Mouse (Mus musculus) thymus, adult 18-20 months (tissue): Measurements from ENCODE around the gene Zfp219.

ENCODE experiments used
- DNase-seq, 2 experiments: peaks; one replicate each; pipeline ENCODE4 v3.0.0; 2022; ENCODE audit warnings: mixed read lengths in 2 of 2

Zfp219 gene

GRCm38 (mm10) chr14:52018248-52019050, 2.1 kb downstream of the Zfp219 start:
- peak in 1 of 2 experiments; percentile 19 for DNase-seq

- no peak for DNase-seq
These were observed 2.9 kb downstream of the Zfp219 start for GRCm38 (mm10) chr14:52017662-52018061.

- DNase-seq, result no peak
These were observed 3.7 kb downstream of the Zfp219 start for GRCm38 (mm10) chr14:52016625-52017405.

- no peak for DNase-seq
These were observed 5.0 kb downstream of the Zfp219 start, which contains the start of gene Tmem253 for GRCm38 (mm10) chr14:52015445-52016100. TSS of gene Tmem253 (plus strand) at chr14:52015658.

GRCm38 (mm10) chr14:52014761-52015311, 5.7 kb downstream of the Zfp219 start:
- peak in 1 of 2 experiments; percentile 43 for DNase-seq

- no peak for DNase-seq
These were observed 6.2 kb downstream of the Zfp219 start for GRCm38 (mm10) chr14:52014271-52014760.

GRCm38 (mm10) chr14:52013771-52014219, 6.7 kb downstream of the Zfp219 start:
- peak; percentile 83 to 85 for DNase-seq

GRCm38 (mm10) chr14:52013021-52013610, 7.4 kb downstream of the Zfp219 start:
- DNase-seq, result no peak

GRCm38 (mm10) chr14:52012553-52012952, 8.0 kb downstream of the Zfp219 start:
- no peak for DNase-seq

GRCm38 (mm10) chr14:52012085-52012484, 8.4 kb downstream of the Zfp219 start:
- no peak for DNase-seq

- DNase-seq, result no peak
These were observed 8.8 kb downstream of the Zfp219 start for GRCm38 (mm10) chr14:52011683-52012082.

- DNase-seq, result peak in 1 of 2 experiments; percentile 14
These were observed 10.0 kb downstream of the Zfp219 start for GRCm38 (mm10) chr14:52010446-52011111.

GRCm38 (mm10) chr14:52009841-52010240, 10.7 kb downstream of the Zfp219 start:
- no peak for DNase-seq

- no peak for DNase-seq
These were observed 11.2 kb downstream of the Zfp219 start for GRCm38 (mm10) chr14:52009361-52009760.

- peak; percentile 86 to 88 for DNase-seq
These were observed 12.0 kb downstream of the Zfp219 start for GRCm38 (mm10) chr14:52008321-52009203.

GRCm38 (mm10) chr14:52006771-52007170, 13.8 kb downstream of the Zfp219 start:
- DNase-seq, result peak in 1 of 2 experiments; percentile 22

- peak in 1 of 2 experiments; percentile 31 for DNase-seq
These were observed 14.3 kb downstream of the Zfp219 start for GRCm38 (mm10) chr14:52006241-52006640.

- DNase-seq, result no peak
These were observed 14.9 kb downstream of the Zfp219 start for GRCm38 (mm10) chr14:52005616-52006015.

- DNase-seq, result peak in 1 of 2 experiments; percentile 8
These were observed 15.4 kb downstream of the Zfp219 start for GRCm38 (mm10) chr14:52005141-52005540.

- DNase-seq, result peak in 1 of 2 experiments; percentile 41
These were observed 16.5 kb downstream of the Zfp219 start for GRCm38 (mm10) chr14:52003981-52004495.
